19 mouse cellular contexts compared by ENCODE assay signal in genomic region chr7:49210721-49211120, GRCm38 (mm10).
DNase-seq lines count a peak whose midpoint lies in the region; ATAC-seq and TF ChIP-seq lines count a peak whose summit lies in the region.
"Had no signal": no experiment of that assay in that cellular context is flagged by ENCODE, and none has a peak within 500 bp of the region (broad histone marks: within the 10 kb centered on the region; RNA-seq: fewer than 3 reads in every experiment).

No protein-coding gene starts in this region.

- no peaks in the 10 kb centered on the region for H3K27me3 ChIP-seq in kidney, embryonic 15.5 days
- H3K27me3 ChIP-seq: liver, embryonic 12.5 days; stomach, embryonic 15.5 days had no signal

- no peak for TF ChIP-seq CTCF in cortical plate, adult 2 months (IDR thresholded peaks at IDR 0.05; ENCODE audit: extremely low read depth, insufficient read depth, low read length)

- 82% methylated on average over 8 of the region's 8 CpGs for WGBS in kidney, embryonic 15.5 days

- H3K36me3 ChIP-seq in kidney, embryonic 15.5 days: no peaks in the 10 kb centered on the region
- H3K36me3 ChIP-seq: forebrain, embryonic 10.5 days; limb, embryonic 10.5 days; liver, embryonic 12.5 days; stomach, embryonic 15.5 days had no signal

- H3K4me3 ChIP-seq in kidney, embryonic 15.5 days (replicated peaks): no peak overlapping the region
- H3K4me3 ChIP-seq in cortical plate, adult 2 months (ENCODE audit: insufficient read depth, low read length): no peak overlapping the region
- H3K4me3 ChIP-seq: forebrain, embryonic 10.5 days; limb, embryonic 10.5 days; liver, embryonic 12.5 days; stomach, embryonic 15.5 days had no signal

- H3K9me3 ChIP-seq in kidney, embryonic 15.5 days (replicated peaks): no peaks in the 10 kb centered on the region
- H3K9me3 ChIP-seq: forebrain, embryonic 10.5 days; limb, embryonic 10.5 days; liver, embryonic 12.5 days; stomach, embryonic 15.5 days had no signal

- H3K27ac ChIP-seq in kidney, embryonic 15.5 days: no peak overlapping the region
- peak overlapping the region; percentile 49; the same call in 1 of the 2 replicates for H3K27ac ChIP-seq in cortical plate, adult 2 months (ENCODE audit: insufficient read depth, low read length)
- H3K27ac ChIP-seq: limb, embryonic 10.5 days; liver, embryonic 12.5 days; stomach, embryonic 15.5 days had no signal

- intact Hi-C loops in heart, postnatal 10 days (cut with DNase I): loop anchor here (2.0 kb wide), 1 partner anchor 36 kb away; no protein-coding TSS in a partner anchor

- peak; percentile 38 for DNase-seq in heart, adult 8-10 months (ENCODE audit: low spot score)
- DNase-seq in heart, postnatal 10 days: no peak
- peak; percentile 48 for DNase-seq in kidney, postnatal 10 days
- peak; percentile 47 to 48 for DNase-seq in kidney, postnatal 25 days
- DNase-seq in right cerebral cortex, postnatal 36 days (ENCODE audit: low spot score in 2 of 2): no peak
- DNase-seq: adrenal gland, postnatal 25 days; cerebellum, adult 18-20 months; cerebellum, postnatal 25 days; forebrain, postnatal 0 days; lung, adult 2 months; right cerebral cortex, postnatal 25 days had no signal

- H3K4me1 ChIP-seq in kidney, embryonic 15.5 days: no peaks in the 10 kb centered on the region
- H3K4me1 ChIP-seq in cortical plate, adult 2 months (ENCODE audit: control insufficient read depth, insufficient read depth, low read length): 0 out of 2 replicates have a peak, but pooled peaks cover 2% of the 10 kb centered on the region
- H3K4me1 ChIP-seq: limb, embryonic 10.5 days; liver, embryonic 12.5 days; stomach, embryonic 15.5 days had no signal

- H3K4me2 ChIP-seq in kidney, embryonic 15.5 days: no peak overlapping the region
- H3K4me2 ChIP-seq: liver, embryonic 12.5 days; stomach, embryonic 15.5 days had no signal

- ATAC-seq in kidney, embryonic 15.5 days (replicated peaks; ENCODE audit: low FRiP score): no peak
- ATAC-seq: forebrain, postnatal 0 days; hindbrain, embryonic 16.5 days; intestine, embryonic 16.5 days; liver, embryonic 12.5 days had no signal

- no peak for TF ChIP-seq POLR2A in cortical plate, adult 2 months (IDR thresholded peaks at IDR 0.05; ENCODE audit: extremely low read depth, insufficient read depth, low read length)

- H3K9ac ChIP-seq in kidney, embryonic 15.5 days: no peak overlapping the region
- H3K9ac ChIP-seq: forebrain, postnatal 0 days; liver, embryonic 12.5 days; stomach, embryonic 15.5 days had no signal

Comparison
In these comparisons a context has a peak if more than half of its experiments do, and no peak if none do; other contexts are left out.
1. DNase-seq: peak in heart, adult 8-10 months (single experiment), kidney, postnatal 10 days (single experiment) and kidney, postnatal 25 days (2 of 2); none in heart, postnatal 10 days (0 of 2) and right cerebral cortex, postnatal 36 days (0 of 2).